Comparison of ENCODE assay signal across 8 mouse cellular contexts in genomic region chr6:34304675-34305241, GRCm38 (mm10). TPM values are rescaled to one million over a fixed set of nuclear protein-coding genes. Genes with fewer than 3 reads are reported as not detected.
A peak's percentile ranks its signal among the peaks of the same experiment; 100 is the strongest.
DNase-seq lines count a peak whose midpoint lies in the region; ATAC-seq lines count a peak whose summit lies in the region.

No protein-coding gene starts in this region.

- no peak overlapping the region for H3K9ac ChIP-seq in embryonic facial prominence, embryonic 14.5 days (ENCODE audit: low read depth, low read length)
- no peak overlapping the region for H3K9ac ChIP-seq in heart, embryonic 15.5 days
- H3K9ac ChIP-seq in lung, embryonic 16.5 days (ENCODE audit: low read length) = no peak overlapping the region

- no peak overlapping the region for H3K4me3 ChIP-seq in embryonic facial prominence, embryonic 14.5 days (ENCODE audit: low read depth, low read length)
- H3K4me3 ChIP-seq in embryonic facial prominence, embryonic 10.5 days = no peak overlapping the region
- H3K4me3 ChIP-seq in heart, embryonic 15.5 days = no peak overlapping the region
- H3K4me3 ChIP-seq in lung, embryonic 16.5 days (ENCODE audit: low read length) = no peak overlapping the region

- H3K27ac ChIP-seq in embryonic facial prominence, embryonic 14.5 days (replicated peaks; ENCODE audit: low read depth, low read length) = no peak overlapping the region
- no peak overlapping the region for H3K27ac ChIP-seq in embryonic facial prominence, embryonic 10.5 days (replicated peaks)
- peak overlapping the region; percentile 54 for H3K27ac ChIP-seq in heart, embryonic 15.5 days
- H3K27ac ChIP-seq in lung, embryonic 16.5 days (ENCODE audit: low read length) = no peak overlapping the region

- H3K9me3 ChIP-seq in embryonic facial prominence, embryonic 14.5 days (ENCODE audit: control insufficient read depth, low read length) = no peaks in the 10 kb centered on the region
- H3K9me3 ChIP-seq in embryonic facial prominence, embryonic 10.5 days = no peaks in the 10 kb centered on the region
- no peaks in the 10 kb centered on the region for H3K9me3 ChIP-seq in heart, embryonic 15.5 days (replicated peaks)
- H3K9me3 ChIP-seq in lung, embryonic 16.5 days (ENCODE audit: control insufficient read depth, low read length) = no peaks in the 10 kb centered on the region

- no peaks in the 10 kb centered on the region for H3K27me3 ChIP-seq in embryonic facial prominence, embryonic 14.5 days (replicated peaks; ENCODE audit: control insufficient read depth, insufficient read depth, low read length)
- no peaks in the 10 kb centered on the region for H3K27me3 ChIP-seq in embryonic facial prominence, embryonic 10.5 days (replicated peaks; ENCODE audit: low read depth, poor library complexity, severe bottlenecking)
- H3K27me3 ChIP-seq in heart, embryonic 15.5 days = no peaks in the 10 kb centered on the region
- H3K27me3 ChIP-seq in lung, embryonic 16.5 days (ENCODE audit: control insufficient read depth, insufficient read depth, low read depth, low read length) = no peaks in the 10 kb centered on the region

- peaks cover 43% of the 10 kb centered on the region for H3K36me3 ChIP-seq in embryonic facial prominence, embryonic 14.5 days (ENCODE audit: control insufficient read depth, insufficient read depth, low read length)
- peaks cover 68% of the 10 kb centered on the region for H3K36me3 ChIP-seq in embryonic facial prominence, embryonic 10.5 days (replicated peaks)
- peaks cover 25% of the 10 kb centered on the region; the same call in 1 of the 2 replicates for H3K36me3 ChIP-seq in heart, embryonic 15.5 days
- peaks cover 8% of the 10 kb centered on the region for H3K36me3 ChIP-seq in lung, embryonic 16.5 days (ENCODE audit: control insufficient read depth, insufficient read depth, low read length)

- WGBS in embryonic facial prominence, embryonic 14.5 days = 64% methylated on average over 10 of the region's 10 CpGs
- 85% methylated on average over 10 of the region's 10 CpGs for WGBS in embryonic facial prominence, embryonic 10.5 days
- 55% methylated on average over 10 of the region's 10 CpGs for WGBS in heart, embryonic 15.5 days
- WGBS in lung, embryonic 16.5 days = 68% methylated on average over 10 of the region's 10 CpGs

- DNase-seq in embryonic facial prominence, embryonic 14.5 days (ENCODE audit: low spot score) = peak; percentile 56
- DNase-seq in embryonic facial prominence, embryonic 10.5 days (ENCODE audit: low spot score) = no peak
- DNase-seq in MN1 (ENCODE audit: low spot score) = peak; percentile 76
- DNase-seq in cerebellum, adult 9-11 months = no peak
- no peak for DNase-seq in thymus, postnatal 36 days

- H3K4me2 ChIP-seq in embryonic facial prominence, embryonic 14.5 days (ENCODE audit: low read depth, low read length) = no peak overlapping the region
- no peak overlapping the region for H3K4me2 ChIP-seq in heart, embryonic 15.5 days
- no peak overlapping the region for H3K4me2 ChIP-seq in lung, embryonic 16.5 days (ENCODE audit: low read depth, low read length)

- peak; percentile 85 for ATAC-seq in embryonic facial prominence, embryonic 14.5 days (ENCODE audit: low read depth)
- ATAC-seq in heart, embryonic 15.5 days (replicated peaks; ENCODE audit: insufficient number of reproducible peaks, insufficient read depth, low FRiP score, low read depth) = peak; percentile 43; the same call in 1 of the 2 replicates
- ATAC-seq in lung, embryonic 16.5 days (ENCODE audit: low read depth) = peak; percentile 45; the same call in 1 of the 2 replicates
- no peak for ATAC-seq in monocyte, adult 5-6 weeks (replicated peaks; ENCODE audit: insufficient number of reproducible peaks, low FRiP score, low TSS enrichment, poor library complexity, severe bottlenecking)

- no peaks in the 10 kb centered on the region for H3K4me1 ChIP-seq in embryonic facial prominence, embryonic 14.5 days (ENCODE audit: control insufficient read depth, insufficient read depth, low read length)
- H3K4me1 ChIP-seq in embryonic facial prominence, embryonic 10.5 days = no peaks in the 10 kb centered on the region
- H3K4me1 ChIP-seq in heart, embryonic 15.5 days (replicated peaks) = peaks cover 7% of the 10 kb centered on the region
- no peaks in the 10 kb centered on the region for H3K4me1 ChIP-seq in lung, embryonic 16.5 days (replicated peaks; ENCODE audit: control insufficient read depth, insufficient read depth, low read length)

RNA-seq across cellular contexts. Expression of gene Akr1b3, which starts 12.5 kb away (rescaled TPM):
- polyA plus RNA-seq in embryonic facial prominence, embryonic 14.5 days (2014; fragmentation: Nextera tagmentation; extraction: Ambion mirVana) = 182 and 187 TPM in 2 replicates
- 242 and 270 TPM in 2 replicates for polyA plus RNA-seq in embryonic facial prominence, embryonic 10.5 days (2016; fragmentation: Nextera tagmentation; extraction: Ambion mirVana)
- polyA plus RNA-seq in heart, embryonic 15.5 days (2015; fragmentation: Nextera tagmentation; extraction: Ambion mirVana) = 150 and 163 TPM in 2 replicates
- polyA plus RNA-seq in lung, embryonic 16.5 days (2015; fragmentation: Nextera tagmentation; extraction: Ambion mirVana) = 120 and 122 TPM in 2 replicates
- total RNA-seq in monocyte, adult 5-6 weeks (2017) = 120 to 137 TPM (median 136 TPM) in 3 replicates

RNA-seq across cellular contexts. Expression of gene Akr1b8, which starts 49.2 kb away (rescaled TPM):
- polyA plus RNA-seq in embryonic facial prominence, embryonic 14.5 days (2014; fragmentation: Nextera tagmentation; extraction: Ambion mirVana) = 7.9 and 11.0 TPM in 2 replicates
- 14.1 and 15.9 TPM in 2 replicates for polyA plus RNA-seq in embryonic facial prominence, embryonic 10.5 days (2016; fragmentation: Nextera tagmentation; extraction: Ambion mirVana)
- polyA plus RNA-seq in heart, embryonic 15.5 days (2015; fragmentation: Nextera tagmentation; extraction: Ambion mirVana) = 9.3 and 9.4 TPM in 2 replicates
- 7.5 and 8.2 TPM in 2 replicates for polyA plus RNA-seq in lung, embryonic 16.5 days (2015; fragmentation: Nextera tagmentation; extraction: Ambion mirVana)
- not detected in 3 replicates for total RNA-seq in monocyte, adult 5-6 weeks (2017)

Comparison
In these comparisons a context has a peak if more than half of its experiments do, and no peak if none do; other contexts are left out.
1. DNase-seq: peak in embryonic facial prominence, embryonic 14.5 days (single experiment) and MN1 (single experiment); none in embryonic facial prominence, embryonic 10.5 days (single experiment), cerebellum, adult 9-11 months (single experiment) and thymus, postnatal 36 days (0 of 2).